Mouse (Mus musculus): ENCODE data around the gene Gm47985. TPM values are rescaled to one million over a fixed set of nuclear protein-coding genes. Genes with fewer than 3 reads are reported as not detected.
"Not testable (repeated sequence)": the region's sequence is repeated elsewhere in the genome, so short reads cannot be mapped to it uniquely, and the experiment has no call there.

The Gm47985 gene
- total RNA-seq (2018; cell fraction: chromatin; rRNA removed): not detected
- total RNA-seq (2018; cell fraction: cytosol; rRNA removed): not detected
- not detected for total RNA-seq (2018; cell fraction: nucleus; rRNA removed)
- polyA plus RNA-seq (2018): not detected in 3 replicates

DNA sequence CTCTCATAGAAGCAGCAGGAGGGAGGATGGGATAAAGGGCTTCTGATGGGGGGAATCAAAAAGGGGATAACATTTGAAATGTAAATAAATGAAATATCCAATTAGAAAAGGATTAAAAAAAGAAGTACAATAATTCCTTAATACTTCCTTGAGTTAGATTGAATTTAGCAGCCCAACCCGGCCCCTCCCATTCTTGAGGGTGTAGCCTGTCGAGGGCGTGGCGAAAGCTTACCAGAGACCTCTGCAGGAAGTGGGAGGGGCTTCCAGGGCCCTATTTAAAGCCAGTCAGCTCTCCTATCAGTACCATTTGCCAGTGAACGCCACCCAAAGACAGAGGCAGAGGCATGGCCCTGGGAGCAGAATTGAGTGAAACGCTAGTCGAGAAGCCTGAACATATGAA is at the start of gene Gm47985:
Gm47985 (plus strand) TSS at position 272 of the 400 bp plus-strand sequence.
- not testable (repeated sequence) for H3K4me3 ChIP-seq (ENCODE audit: inconsistent target); H3K27ac ChIP-seq; H3K36me3 ChIP-seq (ENCODE audit: inconsistent target); H3K79me2 ChIP-seq (ENCODE audit: inconsistent target)
- WGBS (ENCODE audit: missing documents): no CpG with 5 or more reads among the region's 7 CpGs

GRCm38 (mm10) chr1:151132686-151133085 is 49.7 kb upstream of the Gm47985 start:
- Histone ChIP-seq H3K79me2 (ENCODE audit: inconsistent target) (no peaks in the 10 kb centered on the region), H3K4me3 (ENCODE audit: inconsistent target) (no peak overlapping the region), H3K27ac (no peak overlapping the region), H3K36me3 (ENCODE audit: inconsistent target) (no peaks in the 10 kb centered on the region)
- whole genome bisulfite sequencing (ENCODE audit: missing documents): 98% methylated on average over 7 of the region's 7 CpGs

GRCm38 (mm10) chr1:151138388-151138787 is 43.9 kb upstream of the Gm47985 start:
- H3K79me2 ChIP-seq (ENCODE audit: inconsistent target): no peaks in the 10 kb centered on the region
- 86% methylated on average over 5 of the region's 6 CpGs for WGBS (ENCODE audit: missing documents)
- no peak overlapping the region for H3K27ac ChIP-seq
- H3K36me3 ChIP-seq (ENCODE audit: inconsistent target): no peaks in the 10 kb centered on the region
- H3K4me3 ChIP-seq (ENCODE audit: inconsistent target): no peak overlapping the region

- H3K27ac ChIP-seq: no peak overlapping the region
- no peaks in the 10 kb centered on the region for H3K36me3 ChIP-seq (ENCODE audit: inconsistent target)
- no peaks in the 10 kb centered on the region for H3K79me2 ChIP-seq (ENCODE audit: inconsistent target)
- H3K4me3 ChIP-seq (ENCODE audit: inconsistent target): no peak overlapping the region
- WGBS (ENCODE audit: missing documents): 91% methylated on average over 3 of the region's 3 CpGs
Observed at GRCm38 (mm10) chr1:151140956-151141355, 41.4 kb upstream of the Gm47985 start.

- Histone ChIP-seq H3K79me2 (ENCODE audit: inconsistent target) (no peaks in the 10 kb centered on the region), H3K36me3 (ENCODE audit: inconsistent target) (no peaks in the 10 kb centered on the region), H3K4me3 (ENCODE audit: inconsistent target) (no peak overlapping the region), H3K27ac (no peak overlapping the region)
- 86% methylated on average over 6 of the region's 6 CpGs for WGBS (ENCODE audit: missing documents)
Observed at GRCm38 (mm10) chr1:151144471-151145146, 37.7 kb upstream of the Gm47985 start.

GRCm38 (mm10) chr1:151147801-151148200 is 34.5 kb upstream of the Gm47985 start:
- Histone ChIP-seq H3K79me2 (ENCODE audit: inconsistent target) (no peaks in the 10 kb centered on the region), H3K27ac (no peak overlapping the region), H3K36me3 (ENCODE audit: inconsistent target) (no peaks in the 10 kb centered on the region), H3K4me3 (ENCODE audit: inconsistent target) (no peak overlapping the region)

GRCm38 (mm10) chr1:151150211-151150610 is 32.1 kb upstream of the Gm47985 start:
- 95% methylated on average over 7 of the region's 7 CpGs for WGBS (ENCODE audit: missing documents)
- Histone ChIP-seq H3K79me2 (ENCODE audit: inconsistent target) (no peaks in the 10 kb centered on the region), H3K27ac (no peak overlapping the region), H3K4me3 (ENCODE audit: inconsistent target) (no peak overlapping the region), H3K36me3 (ENCODE audit: inconsistent target) (no peaks in the 10 kb centered on the region)

DNA sequence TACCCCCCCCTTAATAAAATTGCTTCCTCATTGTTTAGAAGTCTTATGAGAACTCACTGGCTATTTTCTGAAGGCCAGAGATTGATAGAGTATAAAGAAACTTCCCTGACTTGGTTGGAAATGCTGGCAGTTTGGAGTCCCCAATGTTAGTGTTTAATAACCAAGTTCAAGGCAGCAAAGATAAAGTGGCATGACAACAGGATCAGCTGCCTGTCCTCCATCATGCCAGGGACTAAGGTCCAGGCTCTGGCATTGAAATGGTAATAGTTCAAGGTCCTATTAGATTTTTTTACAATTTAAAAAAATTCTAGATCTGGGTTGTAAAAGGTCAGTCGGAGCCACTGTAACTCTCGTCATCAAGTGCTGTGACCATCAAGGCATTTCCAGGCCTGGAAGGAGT is 31.2 kb upstream of the Gm47985 start:
- Histone ChIP-seq H3K79me2 (ENCODE audit: inconsistent target) (no peaks in the 10 kb centered on the region), H3K27ac (no peak overlapping the region), H3K4me3 (ENCODE audit: inconsistent target) (no peak overlapping the region), H3K36me3 (ENCODE audit: inconsistent target) (no peaks in the 10 kb centered on the region)
- 89% methylated on average over 2 of the region's 2 CpGs for WGBS (ENCODE audit: missing documents)

GRCm38 (mm10) chr1:151153056-151153652 is 29.2 kb upstream of the Gm47985 start:
- no peaks in the 10 kb centered on the region for H3K36me3 ChIP-seq (ENCODE audit: inconsistent target)
- no peak overlapping the region for H3K27ac ChIP-seq
- 92% methylated on average over 6 of the region's 6 CpGs for WGBS (ENCODE audit: missing documents)
- no peak overlapping the region for H3K4me3 ChIP-seq (ENCODE audit: inconsistent target)
- no peaks in the 10 kb centered on the region for H3K79me2 ChIP-seq (ENCODE audit: inconsistent target)

GRCm38 (mm10) chr1:151154131-151154530 is 28.2 kb upstream of the Gm47985 start:
- not testable (repeated sequence) for H3K4me3 ChIP-seq (ENCODE audit: inconsistent target); H3K79me2 ChIP-seq (ENCODE audit: inconsistent target)
- 92% methylated on average over 9 of the region's 9 CpGs for WGBS (ENCODE audit: missing documents)

GRCm38 (mm10) chr1:151156129-151156528 is 26.2 kb upstream of the Gm47985 start:
- Histone ChIP-seq H3K36me3 (ENCODE audit: inconsistent target) (no peaks in the 10 kb centered on the region), H3K4me3 (ENCODE audit: inconsistent target) (no peak overlapping the region), H3K79me2 (ENCODE audit: inconsistent target) (no peaks in the 10 kb centered on the region), H3K27ac (no peak overlapping the region)
- 81% methylated on average over 3 of the region's 3 CpGs for WGBS (ENCODE audit: missing documents)

More at GRCm38 (mm10) chr1:151154131-151154530, 28.2 kb upstream of the Gm47985 start:
- not testable (repeated sequence) for H3K36me3 ChIP-seq (ENCODE audit: inconsistent target); H3K27ac ChIP-seq

GRCm38 (mm10) chr1:151156777-151157632 is 25.3 kb upstream of the Gm47985 start:
- no peak overlapping the region for H3K27ac ChIP-seq
- no peaks in the 10 kb centered on the region for H3K79me2 ChIP-seq (ENCODE audit: inconsistent target)
- H3K4me3 ChIP-seq (ENCODE audit: inconsistent target): no peak overlapping the region
- no peaks in the 10 kb centered on the region for H3K36me3 ChIP-seq (ENCODE audit: inconsistent target)
- 86% methylated on average over 7 of the region's 7 CpGs for WGBS (ENCODE audit: missing documents)

GRCm38 (mm10) chr1:151157963-151158856 is 24.1 kb upstream of the Gm47985 start:
- Histone ChIP-seq H3K27ac (no peak overlapping the region), H3K4me3 (ENCODE audit: inconsistent target) (no peak overlapping the region), H3K36me3 (ENCODE audit: inconsistent target) (no peaks in the 10 kb centered on the region), H3K79me2 (ENCODE audit: inconsistent target) (no peaks in the 10 kb centered on the region)
- 96% methylated on average over 9 of the region's 9 CpGs for WGBS (ENCODE audit: missing documents)

- H3K36me3 ChIP-seq (ENCODE audit: inconsistent target): no peaks in the 10 kb centered on the region
- 83% methylated on average over 2 of the region's 2 CpGs for WGBS (ENCODE audit: missing documents)
- no peak overlapping the region for H3K27ac ChIP-seq
- no peaks in the 10 kb centered on the region for H3K79me2 ChIP-seq (ENCODE audit: inconsistent target)
- H3K4me3 ChIP-seq (ENCODE audit: inconsistent target): no peak overlapping the region
Observed at GRCm38 (mm10) chr1:151158857-151159510, 23.4 kb upstream of the Gm47985 start.
